Mouse (Mus musculus) embryonic facial prominence, embryonic 15.5 days (tissue): ENCODE data around the gene Gjd3. TPM values are rescaled to one million over a fixed set of nuclear protein-coding genes. Genes with fewer than 3 reads are reported as not detected.
A peak's percentile ranks its signal among the peaks of the same experiment; 100 is the strongest.

ENCODE experiments used
- ATAC-seq: fragments of 200-750 bp; cut with Nextera tagmentation; 2 replicates; pipeline ENCODE4 v1.8.0; 2017; ENCODE audit warnings: low read depth, moderate TSS enrichment; ENCODE audit not compliant: insufficient number of reproducible peaks, low FRiP score, low TSS enrichment
- H3K27ac ChIP-seq: fragments of 300-500 bp; sonication (generic); replicated peaks from 2 replicates; pipeline ENCODE4 v1.5.1; 2015; ENCODE audit warnings: mild to moderate bottlenecking, inconsistent platforms
- H3K27me3 ChIP-seq: fragments of 300-500 bp; sonication (generic); 2 replicates; pipeline ENCODE4 v1.6.1; 2015; ENCODE audit warnings: inconsistent platforms
- H3K36me3 ChIP-seq: fragments of 300-500 bp; sonication (generic); 2 replicates; pipeline ENCODE4 v1.6.1; 2015; ENCODE audit warnings: mild to moderate bottlenecking, inconsistent platforms
- H3K4me1 ChIP-seq: fragments of 300-500 bp; sonication (generic); 2 replicates; pipeline ENCODE4 v1.6.1; 2015; ENCODE audit warnings: inconsistent platforms
- H3K4me2 ChIP-seq: fragments of 300-500 bp; sonication (generic); replicated peaks from 2 replicates; pipeline ENCODE4 v1.6.1; 2015; ENCODE audit warnings: mild to moderate bottlenecking, inconsistent platforms
- H3K4me3 ChIP-seq: fragments of 300-500 bp; sonication (generic); replicated peaks from 2 replicates; pipeline ENCODE4 v1.5.1; 2015; ENCODE audit warnings: mild to moderate bottlenecking, inconsistent platforms
- H3K9ac ChIP-seq: fragments of 300-500 bp; sonication (generic); 2 replicates; pipeline ENCODE4 v1.6.1; 2015; ENCODE audit warnings: inconsistent platforms
- H3K9me3 ChIP-seq: fragments of 300-500 bp; sonication (generic); replicated peaks from 2 replicates; pipeline ENCODE4 v1.6.1; 2016; ENCODE audit warnings: inconsistent platforms
- whole genome bisulfite sequencing: fragments of 180-500 bp; shearing (Covaris S2); methylation state at CpG from one replicate; pipeline ENCODE4 v1.1.7; 2015; 5-methylcytosine and 5-hydroxymethylcytosine counted together
- polyA plus RNA-seq: library from polyadenylated mRNA; unstranded; fragments of >200 nt; fragmentation: Nextera tagmentation; extraction: Ambion mirVana; gene quantifications from 2 replicates; pipeline ENCODE4 v1.2.1, GENCODE M21; 2015

Gjd3 gene
- polyA plus RNA-seq, 1 experiment from 2014 or later: 1.1 TPM

DNA sequence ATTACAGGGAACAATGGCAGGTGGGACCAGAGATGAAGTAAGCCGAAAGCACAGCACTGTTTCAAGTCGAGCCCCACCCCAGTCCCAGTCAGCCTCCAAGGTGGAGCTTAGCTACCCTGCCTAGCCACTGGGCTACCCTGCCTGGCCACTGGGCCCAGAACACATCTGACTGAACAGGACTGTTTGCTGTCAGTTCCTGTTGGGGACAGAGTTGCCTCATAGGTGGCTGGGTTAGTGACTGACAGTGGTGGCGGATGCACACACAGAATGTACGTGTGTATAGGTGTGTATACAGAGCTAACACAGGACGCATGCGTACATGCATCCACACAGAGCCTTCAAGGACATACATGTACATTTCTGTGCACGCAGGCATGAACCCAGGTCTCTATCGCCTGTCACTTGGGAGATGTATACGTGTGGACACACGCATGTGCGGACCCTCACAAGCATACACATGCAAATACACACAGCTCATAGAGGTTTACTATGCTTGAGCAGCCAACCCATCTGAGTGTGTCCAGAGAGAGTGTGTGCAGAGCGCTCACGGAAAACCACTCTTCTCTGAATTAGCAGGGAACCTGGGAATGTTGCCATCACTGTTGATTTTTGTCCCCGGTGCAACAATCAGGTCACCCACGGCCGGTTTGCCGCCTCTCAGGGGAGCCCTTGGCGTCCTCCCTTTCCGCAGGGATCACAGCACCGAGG, 1.4 kb downstream of the Gjd3 start:
- ATAC-seq: no peak
- peaks cover 25% of the 10 kb centered on the region for H3K4me1 ChIP-seq

DNA sequence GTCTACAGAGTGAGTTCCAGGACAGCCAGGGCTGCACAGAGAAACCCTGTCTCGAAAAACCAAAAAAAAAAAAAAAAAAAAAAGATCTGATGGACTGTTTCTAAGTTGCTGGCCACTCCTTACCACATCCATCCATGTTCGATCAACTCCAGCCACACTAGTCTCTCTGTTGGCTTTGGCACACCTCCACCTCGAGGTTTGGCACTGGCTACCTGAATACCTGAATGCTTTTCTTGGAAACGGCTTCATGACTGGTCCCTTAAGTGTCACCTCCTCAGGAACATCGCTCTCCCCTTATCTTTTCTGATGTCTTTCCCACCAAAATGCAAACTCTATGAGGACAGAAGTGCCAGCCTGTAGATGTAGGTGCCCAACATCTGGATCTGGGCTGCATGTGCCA, 3.5 kb downstream of the Gjd3 start:
- no peak overlapping the region for H3K27ac ChIP-seq
- no peak overlapping the region for H3K4me3 ChIP-seq
- H3K9ac ChIP-seq: no peak overlapping the region
- H3K27me3 ChIP-seq: peaks cover 7% of the 10 kb centered on the region; the same call in 1 of the 2 replicates
- WGBS: 71% methylated on average over 5 of the region's 5 CpGs
- no peak for ATAC-seq
- H3K36me3 ChIP-seq: peaks cover 9% of the 10 kb centered on the region
- no peak overlapping the region for H3K4me2 ChIP-seq
- peaks cover 25% of the 10 kb centered on the region for H3K4me1 ChIP-seq
- no peaks in the 10 kb centered on the region for H3K9me3 ChIP-seq

More for the DNA sequence above, 1.4 kb downstream of the Gjd3 start:
- 34% methylated on average over 20 of the region's 20 CpGs for WGBS
- Histone ChIP-seq H3K27me3 (peaks cover 7% of the 10 kb centered on the region; the same call in 1 of the 2 replicates), H3K9me3 (no peaks in the 10 kb centered on the region), H3K4me2 (peak overlapping the region; percentile 99), H3K27ac (no peak overlapping the region), H3K9ac (peak overlapping the region; percentile 45), H3K36me3 (no peaks in the 10 kb centered on the region), H3K4me3 (peak overlapping the region; percentile 60)

DNA sequence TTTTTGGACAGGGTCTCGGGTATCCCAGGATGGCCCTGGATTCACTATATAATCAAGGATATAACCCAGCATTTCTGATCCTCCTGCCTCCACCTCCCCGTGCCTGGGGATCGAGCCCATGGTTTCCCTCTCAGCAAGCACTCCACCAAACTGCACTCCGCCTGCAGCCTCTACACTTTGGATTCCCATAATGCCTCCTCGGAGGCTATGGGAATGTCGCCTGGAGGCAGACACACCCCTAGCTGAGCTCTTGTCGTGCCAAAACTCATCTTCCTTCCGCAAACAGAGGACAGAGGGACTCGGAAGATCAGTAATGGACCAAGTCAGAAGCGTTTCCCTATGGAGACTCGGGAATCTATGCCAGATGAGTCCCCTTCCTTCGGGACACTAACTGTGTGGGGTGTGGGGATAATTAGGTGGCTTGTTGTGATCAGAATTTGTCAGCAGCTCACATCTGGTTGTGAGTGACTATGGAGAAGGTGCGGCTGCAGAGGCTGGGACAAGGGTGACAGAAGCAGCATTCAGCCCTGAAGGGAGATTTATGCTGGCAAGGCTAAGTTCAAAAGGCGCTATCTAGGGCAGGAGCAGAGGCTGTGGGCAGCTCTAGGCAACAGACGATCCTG, 4.2 kb downstream of the Gjd3 start:
- H3K9me3 ChIP-seq: no peaks in the 10 kb centered on the region
- WGBS: 30% methylated on average over 15 of the region's 15 CpGs
- peaks cover 7% of the 10 kb centered on the region; the same call in 1 of the 2 replicates for H3K27me3 ChIP-seq
- no peak overlapping the region for H3K27ac ChIP-seq
- H3K9ac ChIP-seq: no peak overlapping the region
- no peak overlapping the region for H3K4me2 ChIP-seq
- peaks cover 16% of the 10 kb centered on the region for H3K36me3 ChIP-seq
- H3K4me3 ChIP-seq: no peak overlapping the region
- H3K4me1 ChIP-seq: peaks cover 25% of the 10 kb centered on the region
- ATAC-seq: no peak

DNA sequence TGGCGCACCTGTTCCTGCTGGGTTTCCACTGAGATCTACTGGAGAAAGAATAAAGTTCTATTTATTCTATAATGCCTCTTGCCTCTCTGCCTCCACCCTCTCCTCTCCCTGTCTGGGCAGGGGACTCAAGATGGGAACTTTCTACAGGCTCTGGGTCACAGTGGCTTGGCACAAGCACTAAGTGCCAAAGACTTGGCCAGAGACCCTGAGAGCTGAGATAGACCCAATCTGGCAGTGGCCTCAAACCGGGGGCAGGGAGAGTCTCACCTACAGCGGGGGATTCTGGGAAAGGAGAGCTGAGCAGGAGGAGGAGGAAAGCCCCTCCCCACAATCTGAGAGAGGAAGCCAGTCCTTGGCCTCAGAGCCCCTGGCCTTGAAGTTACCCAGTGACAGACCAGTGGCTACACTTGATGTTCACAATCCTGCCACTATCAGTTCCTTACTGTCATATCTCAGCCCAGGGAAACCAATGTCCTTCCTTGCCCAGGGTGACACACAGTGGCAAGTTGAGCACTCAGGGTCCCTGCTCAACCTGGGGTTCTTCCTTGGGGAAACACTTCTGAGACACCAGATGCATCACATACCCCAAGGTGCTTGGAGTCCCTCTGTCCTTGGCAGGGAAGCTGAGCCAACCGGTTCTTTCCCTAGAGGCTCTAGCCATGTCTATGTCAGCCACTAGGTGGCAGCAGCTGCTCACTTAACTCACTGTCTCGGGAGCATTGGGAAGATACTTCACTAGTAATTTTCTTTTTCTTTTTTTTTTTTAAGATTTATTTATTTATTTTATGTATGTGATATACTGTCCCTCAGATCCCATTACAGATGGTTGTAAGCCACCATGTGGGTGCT, 7.7 kb downstream of the Gjd3 start:
- peaks cover 52% of the 10 kb centered on the region for H3K36me3 ChIP-seq
- WGBS: 53% methylated on average over 5 of the region's 5 CpGs
- ATAC-seq: no peak
- H3K4me1 ChIP-seq: peaks cover 28% of the 10 kb centered on the region
- no peak overlapping the region for H3K27ac ChIP-seq
- no peak overlapping the region for H3K4me2 ChIP-seq
- no peak overlapping the region for H3K4me3 ChIP-seq
- no peaks in the 10 kb centered on the region for H3K27me3 ChIP-seq
- no peaks in the 10 kb centered on the region for H3K9me3 ChIP-seq
- no peak overlapping the region for H3K9ac ChIP-seq

DNA sequence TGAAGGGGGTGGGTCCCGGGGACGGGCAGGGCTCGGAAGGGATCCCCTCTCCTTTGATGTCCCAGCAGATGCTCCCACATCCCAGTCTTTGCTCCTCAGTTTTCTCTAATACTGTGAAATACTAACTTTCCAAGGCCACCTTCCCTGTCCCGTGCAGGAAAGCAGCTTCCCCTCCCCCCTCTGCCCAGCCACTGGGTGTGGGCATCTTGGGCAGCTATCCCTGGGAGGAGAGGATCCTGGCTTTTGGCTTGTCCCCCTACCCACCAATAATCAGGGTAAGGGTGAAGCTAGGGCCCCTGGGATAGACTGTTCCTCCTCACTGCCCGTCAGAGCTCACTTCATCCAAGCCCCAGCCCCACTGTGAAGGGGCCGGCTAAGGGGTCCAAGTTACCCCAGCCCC, 8.6 kb downstream of the Gjd3 start:
- Histone ChIP-seq H3K4me3 (no peak overlapping the region), H3K9me3 (no peaks in the 10 kb centered on the region), H3K27ac (no peak overlapping the region), H3K4me2 (no peak overlapping the region), H3K36me3 (peaks cover 52% of the 10 kb centered on the region), H3K4me1 (peaks cover 37% of the 10 kb centered on the region), H3K9ac (no peak overlapping the region), H3K27me3 (no peaks in the 10 kb centered on the region)
- no peak for ATAC-seq
- 78% methylated on average over 6 of the region's 6 CpGs for WGBS

DNA sequence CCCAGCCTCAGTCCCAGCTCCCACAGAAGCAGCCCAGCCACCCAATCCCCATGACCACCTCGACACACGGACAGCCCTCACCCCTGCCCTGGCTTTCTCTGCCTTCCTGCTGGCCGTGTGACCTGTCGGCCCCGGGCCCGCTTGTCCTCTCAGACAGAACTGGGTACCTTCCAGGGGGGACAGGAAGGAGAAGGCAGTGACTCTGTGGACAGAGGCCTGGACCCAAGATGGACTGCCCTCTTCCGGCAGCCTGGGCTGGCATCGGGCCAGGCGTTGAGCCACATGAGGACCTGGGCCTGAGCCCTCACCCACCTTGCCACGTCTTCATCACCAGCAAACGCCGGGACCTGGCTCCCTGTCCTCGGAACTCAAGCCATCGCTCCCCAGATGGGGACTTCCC, 9.2 kb downstream of the Gjd3 start:
- H3K9me3 ChIP-seq: no peaks in the 10 kb centered on the region
- no peak overlapping the region for H3K4me3 ChIP-seq
- H3K9ac ChIP-seq: no peak overlapping the region
- H3K4me2 ChIP-seq: no peak overlapping the region
- H3K36me3 ChIP-seq: peaks cover 52% of the 10 kb centered on the region
- no peaks in the 10 kb centered on the region for H3K27me3 ChIP-seq
- 86% methylated on average over 14 of the region's 14 CpGs for WGBS
- H3K4me1 ChIP-seq: peaks cover 38% of the 10 kb centered on the region
- no peak for ATAC-seq
- H3K27ac ChIP-seq: no peak overlapping the region

DNA sequence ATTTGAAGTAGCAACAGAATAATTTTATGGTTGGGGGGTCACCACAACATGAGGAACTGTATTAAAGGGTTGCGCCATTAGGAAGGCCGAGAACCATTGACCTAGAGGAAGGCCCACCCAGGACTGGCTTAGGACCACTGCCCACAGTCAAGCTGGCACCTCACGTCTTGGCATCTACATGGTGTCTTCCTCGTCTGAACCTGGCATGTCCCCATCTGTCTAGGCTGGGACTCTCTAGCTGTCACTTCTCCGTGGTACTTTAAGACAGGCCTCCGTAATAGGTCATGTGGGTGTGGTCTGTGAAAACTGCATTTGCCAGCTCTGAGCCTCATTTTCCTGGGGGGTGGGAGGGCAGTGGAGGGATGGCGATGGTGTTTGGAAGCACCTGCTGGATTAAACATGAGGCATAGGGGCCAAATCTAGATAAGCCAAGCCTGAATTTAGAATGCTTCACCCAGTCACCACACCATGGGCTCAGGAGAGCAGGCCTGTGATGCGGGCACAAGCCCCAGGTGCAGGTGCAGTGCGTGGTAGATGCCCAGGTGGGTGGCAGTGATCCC, 9.9 kb downstream of the Gjd3 start:
- Histone ChIP-seq H3K9ac (no peak overlapping the region), H3K27me3 (no peaks in the 10 kb centered on the region), H3K9me3 (no peaks in the 10 kb centered on the region), H3K4me3 (no peak overlapping the region), H3K27ac (no peak overlapping the region; the same call in 1 of the 2 replicates), H3K4me1 (peaks cover 43% of the 10 kb centered on the region), H3K4me2 (no peak overlapping the region), H3K36me3 (peaks cover 59% of the 10 kb centered on the region)
- ATAC-seq: no peak
- 84% methylated on average over 9 of the region's 9 CpGs for WGBS

DNA sequence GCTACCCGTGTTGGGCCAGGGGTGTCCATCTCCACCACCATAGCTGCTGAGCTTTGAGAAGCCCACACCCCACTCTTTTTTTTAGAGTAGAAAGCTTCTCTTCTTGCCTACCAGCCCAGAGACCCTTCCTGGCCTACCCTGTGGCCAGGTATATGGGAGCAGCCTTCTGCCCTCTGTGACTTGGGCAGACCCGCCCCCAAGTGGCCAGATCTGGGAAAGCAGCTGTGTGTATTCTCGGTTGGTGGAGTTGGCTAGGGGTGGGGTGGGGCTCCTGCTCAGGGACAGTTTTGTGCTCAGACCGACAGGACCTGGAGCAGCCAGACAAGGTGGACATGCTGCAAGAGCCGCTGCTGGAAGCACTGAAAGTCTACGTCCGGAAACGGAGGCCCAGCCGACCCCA, 10.6 kb downstream of the Gjd3 start:
- Histone ChIP-seq H3K4me1 (peaks cover 49% of the 10 kb centered on the region), H3K27ac (no peak overlapping the region), H3K4me2 (no peak overlapping the region), H3K9ac (no peak overlapping the region), H3K4me3 (no peak overlapping the region), H3K27me3 (no peaks in the 10 kb centered on the region), H3K36me3 (peaks cover 64% of the 10 kb centered on the region), H3K9me3 (no peaks in the 10 kb centered on the region)
- 56% methylated on average over 9 of the region's 9 CpGs for WGBS
- ATAC-seq: peak; percentile 21

DNA sequence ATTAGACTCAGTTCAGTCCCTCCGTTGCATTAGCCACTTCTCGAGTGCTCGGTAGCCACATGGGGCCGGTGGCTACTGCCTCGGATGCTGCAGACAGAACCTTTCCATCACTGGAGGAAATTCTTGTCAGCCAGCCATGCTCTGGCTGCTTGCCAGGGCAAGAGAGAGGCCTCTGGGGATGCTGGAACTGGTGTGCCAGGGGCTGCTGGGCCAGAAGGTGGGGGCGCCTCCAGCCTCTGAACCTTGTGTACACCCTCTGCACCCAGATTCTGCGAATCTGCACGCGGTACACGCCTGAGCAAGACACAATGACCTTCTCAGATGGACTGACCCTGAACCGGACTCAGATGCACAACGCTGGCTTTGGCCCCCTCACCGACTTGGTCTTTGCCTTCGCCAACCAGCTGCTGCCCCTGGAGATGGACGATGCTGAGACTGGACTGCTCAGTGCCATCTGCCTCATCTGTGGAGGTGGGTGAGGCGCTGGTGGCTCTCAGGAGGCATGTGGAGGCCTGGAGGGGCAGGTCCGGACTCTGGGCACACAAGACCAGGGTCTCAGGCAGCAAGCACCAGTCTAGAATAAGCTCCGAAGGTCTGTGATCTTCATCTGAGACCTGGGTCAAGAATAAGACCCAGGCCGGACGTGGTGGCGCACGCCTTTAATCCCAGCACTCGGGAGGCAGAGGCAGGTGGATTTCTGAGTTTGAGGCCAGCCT, 11.3 kb downstream of the Gjd3 start:
- 65% methylated on average over 23 of the region's 23 CpGs for WGBS
- peaks cover 71% of the 10 kb centered on the region for H3K36me3 ChIP-seq
- no peak overlapping the region for H3K9ac ChIP-seq
- no peaks in the 10 kb centered on the region for H3K27me3 ChIP-seq
- ATAC-seq: no peak
- H3K27ac ChIP-seq: peak overlapping the region; percentile 48; the same call in 1 of the 2 replicates
- no peaks in the 10 kb centered on the region for H3K9me3 ChIP-seq
- no peak overlapping the region for H3K4me2 ChIP-seq
- H3K4me1 ChIP-seq: peaks cover 57% of the 10 kb centered on the region
- H3K4me3 ChIP-seq: no peak overlapping the region

DNA sequence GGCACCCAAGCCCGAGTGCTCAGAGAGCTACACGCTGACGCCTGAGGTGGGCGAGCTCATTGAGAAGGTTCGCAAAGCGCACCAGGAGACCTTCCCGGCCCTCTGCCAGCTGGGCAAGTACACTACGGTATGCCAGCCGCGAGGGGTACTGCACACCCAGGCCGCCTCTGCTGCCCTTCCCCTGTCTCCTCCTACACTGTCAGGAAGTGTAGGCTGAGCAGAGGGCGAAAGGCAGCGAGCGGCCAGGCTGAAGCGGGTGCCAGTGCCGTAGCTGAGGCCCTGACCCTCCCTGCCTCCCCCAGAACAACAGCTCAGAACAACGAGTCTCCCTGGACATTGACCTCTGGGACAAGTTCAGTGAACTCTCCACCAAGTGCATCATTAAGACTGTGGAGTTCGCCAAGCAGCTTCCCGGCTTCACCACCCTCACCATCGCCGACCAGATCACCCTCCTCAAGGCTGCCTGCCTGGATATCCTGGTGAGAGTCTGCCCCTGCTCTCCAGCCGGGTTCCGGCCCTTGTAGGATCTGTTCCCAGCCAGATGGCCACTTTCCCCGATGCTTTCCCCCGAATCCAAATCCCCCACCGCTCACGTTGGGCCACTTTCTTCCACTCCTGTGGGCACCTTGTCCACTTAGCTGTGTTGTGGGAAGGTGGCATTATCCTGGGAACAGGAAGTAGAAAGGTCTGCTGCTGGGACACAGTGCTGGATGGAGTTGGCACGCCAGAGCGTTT, 12.5 kb downstream of the Gjd3 start:
- Histone ChIP-seq H3K4me3 (no peak overlapping the region), H3K27me3 (no peaks in the 10 kb centered on the region), H3K4me1 (peaks cover 68% of the 10 kb centered on the region), H3K36me3 (peaks cover 75% of the 10 kb centered on the region), H3K9ac (no peak overlapping the region), H3K9me3 (no peaks in the 10 kb centered on the region), H3K4me2 (no peak overlapping the region), H3K27ac (peak overlapping the region; percentile 74; the same call in 1 of the 2 replicates)
- ATAC-seq: no peak
- 73% methylated on average over 29 of the region's 29 CpGs for WGBS
